Mouse (Mus musculus) liver, adult 2 months (tissue): Measurements from ENCODE around the gene Naa35.

Experiments used
- CTCF ChIP-seq: fragments of 200-500 bp; IDR thresholded peaks from 2 replicates; pipeline ENCODE4 v1.5.1; 2011; ENCODE audit warnings: low read depth, low read length, control low read depth
- POLR2A ChIP-seq: fragments of 200-500 bp; IDR thresholded peaks from 2 replicates; pipeline ENCODE4 v1.6.1; 2011; ENCODE audit warnings: low read length, control low read depth; ENCODE audit not compliant: insufficient read depth; ENCODE audit errors: extremely low read depth

DNA sequence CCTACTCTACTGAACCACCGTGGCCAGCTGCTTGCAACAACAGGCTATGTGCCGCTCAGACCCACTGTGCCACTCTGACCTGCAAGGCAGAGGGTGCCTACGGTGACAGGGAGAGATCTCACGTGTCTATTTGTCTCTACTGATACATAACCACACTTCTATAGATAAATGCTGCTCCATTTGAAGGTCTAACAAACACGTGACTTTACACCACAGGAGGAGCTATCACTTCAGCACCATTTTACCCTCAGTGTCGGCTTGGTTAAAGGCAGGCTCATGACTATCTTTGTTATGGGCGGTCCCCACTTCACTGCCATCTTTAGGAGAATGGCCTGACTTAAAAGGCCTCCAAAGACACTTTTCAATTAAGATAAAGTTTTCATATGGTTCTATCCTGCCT, 97.6 kb downstream of the Naa35 start:
- TF ChIP-seq POLR2A (no peak), CTCF (no peak)
